Mouse (Mus musculus) E14TG2a.4 (cell line): ENCODE data around the gene Fbln7.

Experiments
- CTCF ChIP-seq: conservative IDR thresholded peaks from 2 replicates; pipeline ENCODE4 v1.5.1; 2014; ENCODE audit warnings: low read length
- POU5F1 ChIP-seq: IDR thresholded peaks from 2 replicates; pipeline ENCODE4 v1.6.1; 2014; ENCODE audit warnings: low read length, borderline replicate concordance

- TF ChIP-seq CTCF (peak; percentile 52), POU5F1 (no peak)
Observed at GRCm38 (mm10) chr2:128890661-128891335, 28.0 kb downstream of the Fbln7 start.
